Mouse (Mus musculus): ENCODE measurements around the gene Tbc1d21. TPM values are rescaled to one million over a fixed set of nuclear protein-coding genes. Genes with fewer than 3 reads are reported as not detected.

Gene Tbc1d21
- not detected for polyA plus RNA-seq (2014; fragmentation: Illumina TruSeq; extraction: RNeasy Lipid Tissue Mini Kit (QIAGEN cat#74804); ENCODE audit: insufficient read depth, low read depth, low replicate concordance)

DNA sequence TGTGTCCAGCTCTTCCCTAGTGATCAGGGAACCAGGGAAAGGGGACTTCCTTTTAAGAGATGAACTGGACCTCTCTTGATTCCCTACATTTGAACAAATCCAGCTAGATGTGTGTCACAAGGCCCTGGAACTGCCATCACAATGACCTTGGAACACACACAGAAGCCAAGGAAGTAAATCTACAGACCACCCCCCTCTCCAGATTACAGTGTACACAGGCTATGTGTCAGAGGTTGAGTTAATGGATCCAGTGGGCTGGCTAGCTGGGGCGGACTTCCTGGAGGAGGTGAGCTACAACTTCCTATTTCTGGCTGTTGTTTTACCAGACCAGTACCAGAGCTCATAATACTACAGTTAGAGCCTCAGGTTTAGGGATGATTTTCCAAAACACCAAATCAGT, at the start of gene Tbc1d21:
Gene Tbc1d21 (minus strand): TSS at position 101 of the 400 bp plus-strand sequence.

DNA sequence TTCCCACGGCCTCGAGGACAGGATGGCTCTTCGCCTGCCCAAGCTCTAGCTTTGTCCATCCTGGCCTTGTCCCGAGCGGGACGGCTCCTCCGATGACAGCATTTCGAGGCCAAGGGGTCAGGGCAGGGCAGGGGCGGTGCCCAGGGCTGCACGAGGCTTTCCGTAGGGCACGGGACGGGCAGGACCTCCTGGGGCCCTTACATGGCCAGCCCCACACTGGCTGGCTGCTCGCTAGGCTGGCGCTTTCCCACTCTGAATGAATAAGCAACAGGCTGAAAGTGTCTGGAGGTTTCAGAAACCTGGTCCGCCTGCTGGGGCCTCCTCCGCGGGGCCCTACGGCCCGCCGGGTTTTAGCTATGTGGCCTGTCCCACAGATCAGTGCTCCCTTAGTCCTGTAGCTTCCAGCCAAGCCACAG, 57.3 kb downstream of the Tbc1d21 start, which contains the start of gene Loxl1:
Gene Loxl1 (minus strand): TSS at position 243 of the 416 bp plus-strand sequence.

Other genes starting within 250 kb of the Tbc1d21 start
- gene Islr, start 166.1 kb downstream of the Tbc1d21 start, polyA plus RNA-seq (2014; fragmentation: Illumina TruSeq; extraction: RNeasy Lipid Tissue Mini Kit (QIAGEN cat#74804); ENCODE audit: insufficient read depth, low read depth, low replicate concordance) = 17.4 TPM
- not detected for gene Islr2, start 166.1 kb downstream of the Tbc1d21 start, polyA plus RNA-seq (2014; fragmentation: Illumina TruSeq; extraction: RNeasy Lipid Tissue Mini Kit (QIAGEN cat#74804); ENCODE audit: insufficient read depth, low read depth, low replicate concordance)
- gene Pml, start 120.7 kb downstream of the Tbc1d21 start, polyA plus RNA-seq (2014; fragmentation: Illumina TruSeq; extraction: RNeasy Lipid Tissue Mini Kit (QIAGEN cat#74804); ENCODE audit: insufficient read depth, low read depth, low replicate concordance) = 9.0 TPM
- 19.8 TPM for gene Stoml1, start 117.3 kb downstream of the Tbc1d21 start, polyA plus RNA-seq (2014; fragmentation: Illumina TruSeq; extraction: RNeasy Lipid Tissue Mini Kit (QIAGEN cat#74804); ENCODE audit: insufficient read depth, low read depth, low replicate concordance)
- 56.6 TPM for gene Loxl1, start 57.3 kb downstream of the Tbc1d21 start, polyA plus RNA-seq (2014; fragmentation: Illumina TruSeq; extraction: RNeasy Lipid Tissue Mini Kit (QIAGEN cat#74804); ENCODE audit: insufficient read depth, low read depth, low replicate concordance)
- gene Insyn1, start 118.1 kb upstream of the Tbc1d21 start, polyA plus RNA-seq (2014; fragmentation: Illumina TruSeq; extraction: RNeasy Lipid Tissue Mini Kit (QIAGEN cat#74804); ENCODE audit: insufficient read depth, low read depth, low replicate concordance) = 8.3 TPM
- 1.7 TPM for gene Cd276, start 185.0 kb upstream of the Tbc1d21 start, polyA plus RNA-seq (2014; fragmentation: Illumina TruSeq; extraction: RNeasy Lipid Tissue Mini Kit (QIAGEN cat#74804); ENCODE audit: insufficient read depth, low read depth, low replicate concordance)
- 156 TPM for gene Nptn, start 211.8 kb upstream of the Tbc1d21 start, polyA plus RNA-seq (2014; fragmentation: Illumina TruSeq; extraction: RNeasy Lipid Tissue Mini Kit (QIAGEN cat#74804); ENCODE audit: insufficient read depth, low read depth, low replicate concordance)

Measured in lung, adult 10 weeks (tissue).